Mouse (Mus musculus) monocyte, adult 5-6 weeks (primary cell): ENCODE results near the gene Dcbld1. TPM values are rescaled to one million over a fixed set of nuclear protein-coding genes. Genes with fewer than 3 reads are reported as not detected.
"Not testable (repeated sequence)": the region's sequence is repeated elsewhere in the genome, so short reads cannot be mapped to it uniquely, and the experiment has no call there.

Source experiments
- ATAC-seq: fragments of 153-309, 156-312 bp; replicated peaks from 2 replicates; pipeline ENCODE4 v1.8.0; 2017; ENCODE audit warnings: mild to moderate bottlenecking; ENCODE audit not compliant: low TSS enrichment, insufficient number of reproducible peaks, severe bottlenecking, poor library complexity, low FRiP score
- total RNA-seq: library from RNA; stranded (forward); fragments of 200-1000, 200-491, 200-594 nt; gene quantifications from 3 replicates; pipeline ENCODE4 v1.2.3, GENCODE M21; 2017

Gene Dcbld1
- total RNA-seq, 1 experiment from 2014 or later, result 0.19 TPM

- not testable (repeated sequence) for ATAC-seq
Observed at GRCm38 (mm10) chr10:52292391-52292790, 59.0 kb downstream of the Dcbld1 start.

- ATAC-seq, result no peak
Observed at GRCm38 (mm10) chr10:52293921-52294577, 60.6 kb downstream of the Dcbld1 start.

GRCm38 (mm10) chr10:52295934-52296333 lies 62.5 kb downstream of the Dcbld1 start:
- no peak for ATAC-seq

- not testable (repeated sequence) for ATAC-seq
Observed at GRCm38 (mm10) chr10:52298568-52298967, 65.1 kb downstream of the Dcbld1 start.

- no peak for ATAC-seq
Observed at GRCm38 (mm10) chr10:52301766-52302165, 68.3 kb downstream of the Dcbld1 start.

- ATAC-seq, result no peak
Observed at GRCm38 (mm10) chr10:52302271-52302670, 68.9 kb downstream of the Dcbld1 start.

- ATAC-seq, result no peak
Observed at GRCm38 (mm10) chr10:52304574-52304973, 71.2 kb downstream of the Dcbld1 start.

- no peak for ATAC-seq
Observed at GRCm38 (mm10) chr10:52309196-52309595, 75.8 kb downstream of the Dcbld1 start.

- no peak for ATAC-seq
Observed at GRCm38 (mm10) chr10:52319506-52320286, 86.3 kb downstream of the Dcbld1 start.

GRCm38 (mm10) chr10:52321918-52322317 lies 88.5 kb downstream of the Dcbld1 start:
- no peak for ATAC-seq

- ATAC-seq, result no peak
Observed at GRCm38 (mm10) chr10:52331007-52331406, 97.6 kb downstream of the Dcbld1 start.

GRCm38 (mm10) chr10:52343324-52343723 lies 109.9 kb downstream of the Dcbld1 start:
- not testable (repeated sequence) for ATAC-seq

- no peak for ATAC-seq
Observed at GRCm38 (mm10) chr10:52353184-52353583, 119.8 kb downstream of the Dcbld1 start.

- ATAC-seq, result no peak
Observed at GRCm38 (mm10) chr10:52358467-52358866, 125.0 kb downstream of the Dcbld1 start, which contains the start of gene Gm26741. Gene Gm26741 (plus strand): TSS chr10:52358767.

- ATAC-seq, result no peak
Observed at GRCm38 (mm10) chr10:52360241-52360735, 126.9 kb downstream of the Dcbld1 start.

GRCm38 (mm10) chr10:52360862-52361609 lies 127.6 kb downstream of the Dcbld1 start:
- ATAC-seq, result no peak

GRCm38 (mm10) chr10:52368376-52368775 lies 135.0 kb downstream of the Dcbld1 start:
- no peak for ATAC-seq
